Comparison of ENCODE assay signal across 14 mouse cellular contexts in the genomic region with DNA sequence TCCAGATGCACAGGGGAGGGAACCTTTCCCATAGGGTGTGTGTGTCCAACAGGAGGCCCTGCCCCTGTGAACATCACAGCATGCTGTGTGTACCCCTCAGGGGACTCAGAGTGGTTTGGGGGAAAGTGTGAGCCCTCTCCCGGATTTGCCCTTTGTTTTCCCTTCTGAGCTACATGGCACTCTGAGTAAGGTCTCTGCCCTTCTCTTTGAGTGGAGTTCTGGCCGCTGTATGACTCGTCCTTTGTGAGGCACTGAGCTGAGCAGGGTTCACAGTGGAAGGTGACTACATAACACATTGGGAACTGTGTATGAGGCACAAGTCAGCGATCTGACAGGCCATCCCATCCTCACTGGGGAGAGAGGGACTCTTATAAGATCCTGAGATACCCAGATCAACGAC. TPM values are rescaled to one million over a fixed set of nuclear protein-coding genes. Genes with fewer than 3 reads are reported as not detected.
DNase-seq lines count a peak whose midpoint lies in the region; ATAC-seq lines count a peak whose summit lies in the region.
"Had no signal": no experiment of that assay in that cellular context is flagged by ENCODE, and none has a peak within 500 bp of the region (broad histone marks: within the 10 kb centered on the region; RNA-seq: fewer than 3 reads in every experiment).

No protein-coding gene starts in this region.

- H3K4me3 ChIP-seq in forebrain, embryonic 12.5 days (replicated peaks), result no peak overlapping the region
- no peak overlapping the region for H3K4me3 ChIP-seq in forebrain, embryonic 11.5 days (ENCODE audit: low read depth, low read length)
- H3K4me3 ChIP-seq in hindbrain, embryonic 16.5 days (ENCODE audit: low read length), result no peak overlapping the region
- H3K4me3 ChIP-seq in hindbrain, embryonic 11.5 days (ENCODE audit: low read depth, low read length), result no peak overlapping the region
- H3K4me3 ChIP-seq in kidney, embryonic 16.5 days (ENCODE audit: low read length), result no peak overlapping the region
- H3K4me3 ChIP-seq: midbrain, embryonic 13.5 days; stomach, embryonic 15.5 days had no signal

- H3K27ac ChIP-seq in forebrain, embryonic 12.5 days, result 0 out of 2 replicates have a peak overlapping the region, but pooled peaks have one; percentile 9
- H3K27ac ChIP-seq in forebrain, embryonic 11.5 days (ENCODE audit: low read depth, low read length), result no peak overlapping the region; the same call in 1 of the 2 replicates
- H3K27ac ChIP-seq in hindbrain, embryonic 16.5 days (ENCODE audit: low read depth, low read length), result 0 out of 2 replicates have a peak overlapping the region, but pooled peaks have one; percentile 5
- no peak overlapping the region for H3K27ac ChIP-seq in hindbrain, embryonic 11.5 days (ENCODE audit: low read depth, low read length)
- peak overlapping the region; percentile 88 for H3K27ac ChIP-seq in kidney, embryonic 16.5 days (ENCODE audit: low read length)
- H3K27ac ChIP-seq: liver, embryonic 14.5 days; stomach, embryonic 15.5 days had no signal

- no peak overlapping the region for H3K4me2 ChIP-seq in forebrain, embryonic 12.5 days
- H3K4me2 ChIP-seq in forebrain, embryonic 11.5 days (ENCODE audit: low read depth, low read length, severe bottlenecking), result no peak overlapping the region
- H3K4me2 ChIP-seq in hindbrain, embryonic 16.5 days (ENCODE audit: low read length), result no peak overlapping the region
- H3K4me2 ChIP-seq in hindbrain, embryonic 11.5 days (replicated peaks; ENCODE audit: low read depth, low read length), result no peak overlapping the region
- H3K4me2 ChIP-seq in kidney, embryonic 16.5 days (replicated peaks; ENCODE audit: low read depth, low read length), result no peak overlapping the region
- H3K4me2 ChIP-seq: midbrain, embryonic 13.5 days; stomach, embryonic 15.5 days had no signal

- no peak for ATAC-seq in forebrain, embryonic 12.5 days (ENCODE audit: low FRiP score)
- no peak for ATAC-seq in forebrain, embryonic 11.5 days (replicated peaks; ENCODE audit: low FRiP score)
- ATAC-seq in hindbrain, embryonic 16.5 days, result no peak
- no peak for ATAC-seq in hindbrain, embryonic 11.5 days (ENCODE audit: low FRiP score)
- ATAC-seq in kidney, embryonic 16.5 days (ENCODE audit: low FRiP score, low TSS enrichment), result no peak

- WGBS in forebrain, embryonic 12.5 days, result 57% methylated on average over 5 of the region's 5 CpGs
- 52% methylated on average over 5 of the region's 5 CpGs for WGBS in forebrain, embryonic 11.5 days
- 64% methylated on average over 5 of the region's 5 CpGs for WGBS in hindbrain, embryonic 16.5 days
- 60% methylated on average over 5 of the region's 5 CpGs for WGBS in hindbrain, embryonic 11.5 days
- 73% methylated on average over 5 of the region's 5 CpGs for WGBS in kidney, embryonic 16.5 days

- no peaks in the 10 kb centered on the region for H3K27me3 ChIP-seq in forebrain, embryonic 12.5 days
- H3K27me3 ChIP-seq in forebrain, embryonic 11.5 days (ENCODE audit: control insufficient read depth, insufficient read depth, low read length), result no peaks in the 10 kb centered on the region
- H3K27me3 ChIP-seq in hindbrain, embryonic 16.5 days (replicated peaks; ENCODE audit: control insufficient read depth, insufficient read depth, low read length), result no peaks in the 10 kb centered on the region
- no peaks in the 10 kb centered on the region for H3K27me3 ChIP-seq in hindbrain, embryonic 11.5 days (ENCODE audit: control insufficient read depth, insufficient read depth, low read length)
- H3K27me3 ChIP-seq in kidney, embryonic 16.5 days (ENCODE audit: insufficient read depth, low read length), result no peaks in the 10 kb centered on the region
- H3K27me3 ChIP-seq: stomach, embryonic 15.5 days had no signal

- H3K4me1 ChIP-seq in forebrain, embryonic 12.5 days, result peaks cover 36% of the 10 kb centered on the region
- peaks cover 9% of the 10 kb centered on the region for H3K4me1 ChIP-seq in forebrain, embryonic 11.5 days (replicated peaks; ENCODE audit: control insufficient read depth, insufficient read depth, low read length)
- H3K4me1 ChIP-seq in hindbrain, embryonic 16.5 days (ENCODE audit: control insufficient read depth, insufficient read depth, low read depth, low read length), result peaks cover 15% of the 10 kb centered on the region
- peaks cover 4% of the 10 kb centered on the region; the same call in 1 of the 2 replicates for H3K4me1 ChIP-seq in hindbrain, embryonic 11.5 days (replicated peaks; ENCODE audit: control insufficient read depth, insufficient read depth, low read length)
- peaks cover 22% of the 10 kb centered on the region for H3K4me1 ChIP-seq in kidney, embryonic 16.5 days (ENCODE audit: insufficient read depth, low read length)
- H3K4me1 ChIP-seq: stomach, embryonic 15.5 days had no signal

- no peak overlapping the region for H3K9ac ChIP-seq in forebrain, embryonic 12.5 days
- H3K9ac ChIP-seq in forebrain, embryonic 11.5 days (ENCODE audit: low read length), result no peak overlapping the region
- no peak overlapping the region for H3K9ac ChIP-seq in hindbrain, embryonic 16.5 days (ENCODE audit: low read depth, low read length)
- H3K9ac ChIP-seq in hindbrain, embryonic 11.5 days (ENCODE audit: low read depth, low read length), result no peak overlapping the region
- H3K9ac ChIP-seq in kidney, embryonic 16.5 days (replicated peaks; ENCODE audit: low read length), result peak overlapping the region; percentile 48; the same call in 1 of the 2 replicates
- H3K9ac ChIP-seq: liver, embryonic 14.5 days; midbrain, embryonic 13.5 days; stomach, embryonic 15.5 days had no signal

- peaks cover 32% of the 10 kb centered on the region for H3K36me3 ChIP-seq in forebrain, embryonic 12.5 days (replicated peaks)
- peaks cover 8% of the 10 kb centered on the region; the same call in 1 of the 2 replicates for H3K36me3 ChIP-seq in forebrain, embryonic 11.5 days (ENCODE audit: control insufficient read depth, insufficient read depth, low read length)
- peaks cover 11% of the 10 kb centered on the region for H3K36me3 ChIP-seq in hindbrain, embryonic 16.5 days (ENCODE audit: control insufficient read depth, insufficient read depth, low read length)
- 0 out of 2 replicates have a peak, but pooled peaks cover 2% of the 10 kb centered on the region for H3K36me3 ChIP-seq in hindbrain, embryonic 11.5 days (ENCODE audit: control insufficient read depth, insufficient read depth, low read length)
- H3K36me3 ChIP-seq in kidney, embryonic 16.5 days (ENCODE audit: insufficient read depth, low read length), result peaks cover 32% of the 10 kb centered on the region

- intact Hi-C loops in left cerebral cortex, postnatal 4 days (cut with DNase I), result no loop called here

- 0 out of 2 replicates have a peak, but pooled peaks cover 4% of the 10 kb centered on the region for H3K9me3 ChIP-seq in forebrain, embryonic 12.5 days
- H3K9me3 ChIP-seq in forebrain, embryonic 11.5 days (ENCODE audit: control insufficient read depth, low read length), result no peaks in the 10 kb centered on the region
- no peaks in the 10 kb centered on the region; the same call in 1 of the 2 replicates for H3K9me3 ChIP-seq in hindbrain, embryonic 16.5 days (ENCODE audit: control insufficient read depth, low read length)
- H3K9me3 ChIP-seq in hindbrain, embryonic 11.5 days (ENCODE audit: control insufficient read depth, low read length), result no peaks in the 10 kb centered on the region
- H3K9me3 ChIP-seq in kidney, embryonic 16.5 days (ENCODE audit: low read length), result no peaks in the 10 kb centered on the region
- H3K9me3 ChIP-seq: G1E; midbrain, embryonic 13.5 days; stomach, embryonic 15.5 days had no signal

- no peak for DNase-seq in forebrain, embryonic 11.5 days (ENCODE audit: low spot score)
- DNase-seq in hindbrain, embryonic 11.5 days (ENCODE audit: low spot score), result no peak
- peak; percentile 41 for DNase-seq in NIH3T3 (ENCODE audit: low read depth)
- DNase-seq in yolk sac, embryonic 10.5 days (ENCODE audit: low spot score), result no peak
- DNase-seq in left cerebral cortex, postnatal 4 days, result no peak
- DNase-seq: cerebellum, adult 8-10 months; thymus, postnatal 4 days had no signal

RNA-seq across cellular contexts. Expression of gene Atp1a1, which starts 31.5 kb away (rescaled TPM):
- polyA plus RNA-seq in forebrain, embryonic 12.5 days (2016; fragmentation: Nextera tagmentation; extraction: Ambion mirVana), result 45.0 and 51.5 TPM in 2 replicates
- polyA plus RNA-seq in forebrain, embryonic 11.5 days (2014; fragmentation: Nextera tagmentation; extraction: Ambion mirVana), result 121 and 122 TPM in 2 replicates
- polyA plus RNA-seq in hindbrain, embryonic 16.5 days (2015; fragmentation: Nextera tagmentation; extraction: Ambion mirVana), result 67.5 and 74.9 TPM in 2 replicates
- 89.9 and 93.0 TPM in 2 replicates for polyA plus RNA-seq in hindbrain, embryonic 11.5 days (2014; fragmentation: Nextera tagmentation; extraction: Ambion mirVana)
- 362 and 426 TPM in 2 replicates for polyA plus RNA-seq in kidney, embryonic 16.5 days (2015; fragmentation: Nextera tagmentation; extraction: Ambion mirVana)
- total RNA-seq in left cerebral cortex, postnatal 4 days (2021), result 100 to 1,000 TPM; 205 to 223 TPM

Comparison
In these comparisons a context has a peak if more than half of its experiments do, and no peak if none do; other contexts are left out.
1. H3K27ac ChIP-seq: peak in forebrain, embryonic 12.5 days (single experiment), hindbrain, embryonic 16.5 days (single experiment) and kidney, embryonic 16.5 days (single experiment); none in forebrain, embryonic 11.5 days (single experiment) and hindbrain, embryonic 11.5 days (single experiment).